Mouse (Mus musculus): ENCODE measurements around the gene Armc3. TPM values are rescaled to one million over a fixed set of nuclear protein-coding genes. Genes with fewer than 3 reads are reported as not detected.

The Armc3 gene
- polyA plus RNA-seq, 1 experiment, result not detected

DNA sequence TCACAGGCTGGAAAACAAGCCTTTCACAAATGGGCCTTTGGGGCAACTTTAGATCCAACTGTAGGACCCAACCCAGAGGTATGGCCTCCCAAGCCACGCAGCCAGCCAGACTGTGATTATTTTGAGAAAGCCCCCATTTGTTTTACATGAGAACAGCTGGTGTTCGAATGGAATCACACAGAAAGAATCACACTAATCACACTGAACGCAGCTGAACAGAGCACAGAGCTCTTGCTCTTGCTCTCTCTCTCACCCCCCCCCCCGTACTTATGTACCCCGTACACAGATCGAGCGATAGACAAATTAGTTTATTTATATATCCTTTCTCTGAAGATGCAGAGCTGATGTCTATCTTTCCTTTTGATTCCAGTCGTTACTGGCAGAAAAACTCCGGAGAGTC lies 123.3 kb downstream of the Armc3 start:
- Histone ChIP-seq H3K27me3 (ENCODE audit: control insufficient read depth, insufficient read depth, insufficient read length) (no peaks in the 10 kb centered on the region), H3K36me3 (ENCODE audit: control insufficient read depth, insufficient read depth) (no peaks in the 10 kb centered on the region), H3K4me3 (ENCODE audit: insufficient read depth, poor library complexity, severe bottlenecking) (no peak overlapping the region), H3K79me2 (ENCODE audit: control insufficient read depth, insufficient read depth) (no peaks in the 10 kb centered on the region), H3ac (ENCODE audit: control insufficient read depth, insufficient read length, low read depth) (no peak overlapping the region), H3K79me3 (ENCODE audit: low read depth) (no peaks in the 10 kb centered on the region)
- TF ChIP-seq MAX (IDR thresholded peaks at IDR 0.05) (no peak), FOSL1 (IDR thresholded peaks at IDR 0.05; ENCODE audit: insufficient read depth, low read length, poor library complexity, severe bottlenecking) (no peak), CTCF (IDR thresholded peaks at IDR 0.05; ENCODE audit: control insufficient read depth, insufficient read depth, insufficient read length) (no peak), MYOD1 (IDR thresholded peaks at IDR 0.05; ENCODE audit: control insufficient read depth, insufficient read length, low read depth) (no peak), MYOG (IDR thresholded peaks at IDR 0.05; ENCODE audit: control insufficient read depth, extremely low read depth, insufficient read length) (no peak), CEBPB (IDR thresholded peaks at IDR 0.05; ENCODE audit: low read depth) (no peak), USF1 (IDR thresholded peaks at IDR 0.05; ENCODE audit: low read depth) (no peak)

DNA sequence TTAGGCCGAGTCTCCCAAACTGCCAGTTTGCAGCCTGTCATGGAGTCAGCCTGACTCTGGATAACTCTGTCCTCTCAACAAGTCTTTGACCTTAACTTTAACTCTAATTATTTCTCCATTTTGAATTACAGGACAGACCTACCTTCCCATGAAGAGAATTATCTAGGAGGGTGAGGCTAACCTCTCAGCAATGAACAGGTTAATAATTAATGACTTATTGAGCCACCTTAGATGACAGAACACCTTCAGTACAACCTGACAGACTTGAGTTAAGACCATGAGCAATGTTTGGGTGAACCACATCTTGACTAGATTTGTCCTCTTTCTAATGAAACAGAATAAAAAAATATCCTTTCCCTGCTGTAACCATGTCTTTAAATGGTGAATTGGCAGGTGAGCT lies 127.3 kb downstream of the Armc3 start:
- no peaks in the 10 kb centered on the region for H3K36me3 ChIP-seq (ENCODE audit: control insufficient read depth, insufficient read depth)
- H3K27me3 ChIP-seq (ENCODE audit: control insufficient read depth, insufficient read depth, insufficient read length), result no peaks in the 10 kb centered on the region
- TF ChIP-seq USF1 (IDR thresholded peaks at IDR 0.05; ENCODE audit: low read depth), result no peak
- no peak for TF ChIP-seq CTCF (IDR thresholded peaks at IDR 0.05; ENCODE audit: control insufficient read depth, insufficient read depth, insufficient read length)
- no peak for TF ChIP-seq MAX (IDR thresholded peaks at IDR 0.05)
- TF ChIP-seq MYOG (IDR thresholded peaks at IDR 0.05; ENCODE audit: control insufficient read depth, extremely low read depth, insufficient read length), result no peak
- TF ChIP-seq MYOD1 (IDR thresholded peaks at IDR 0.05; ENCODE audit: control insufficient read depth, insufficient read length, low read depth), result no peak
- TF ChIP-seq FOSL1 (IDR thresholded peaks at IDR 0.05; ENCODE audit: insufficient read depth, low read length, poor library complexity, severe bottlenecking), result no peak
- no peak for TF ChIP-seq CEBPB (IDR thresholded peaks at IDR 0.05; ENCODE audit: low read depth)
- H3K79me3 ChIP-seq (ENCODE audit: low read depth), result no peaks in the 10 kb centered on the region
- no peaks in the 10 kb centered on the region for H3K79me2 ChIP-seq (ENCODE audit: control insufficient read depth, insufficient read depth)
- H3K4me3 ChIP-seq (ENCODE audit: insufficient read depth, poor library complexity, severe bottlenecking), result no peak overlapping the region
- H3ac ChIP-seq (ENCODE audit: control insufficient read depth, insufficient read length, low read depth), result no peak overlapping the region

DNA sequence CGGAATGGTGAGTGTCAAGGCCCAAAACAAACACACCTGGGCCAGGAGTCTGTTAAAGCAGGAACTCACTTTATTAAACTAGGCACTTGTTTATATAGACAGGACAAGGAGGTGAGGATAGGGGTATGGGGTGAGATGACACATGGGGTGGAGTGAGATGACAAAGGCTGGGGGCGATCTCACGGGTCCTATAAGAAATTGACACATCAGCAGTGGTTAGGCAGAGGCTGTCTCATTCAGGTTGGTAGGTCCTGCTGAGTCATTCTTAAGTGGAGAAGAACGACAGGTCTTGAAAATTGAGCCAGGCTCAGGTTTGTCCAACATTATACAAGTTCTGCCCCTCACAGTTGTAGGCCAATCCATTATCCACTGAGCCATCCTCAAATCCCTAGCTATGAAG lies 128.7 kb downstream of the Armc3 start:
- Histone ChIP-seq H3ac (ENCODE audit: control insufficient read depth, insufficient read length, low read depth) (no peak overlapping the region), H3K27me3 (ENCODE audit: control insufficient read depth, insufficient read depth, insufficient read length) (no peaks in the 10 kb centered on the region), H3K4me3 (ENCODE audit: insufficient read depth, poor library complexity, severe bottlenecking) (no peak overlapping the region), H3K36me3 (ENCODE audit: control insufficient read depth, insufficient read depth) (no peaks in the 10 kb centered on the region), H3K79me2 (ENCODE audit: control insufficient read depth, insufficient read depth) (no peaks in the 10 kb centered on the region), H3K79me3 (ENCODE audit: low read depth) (no peaks in the 10 kb centered on the region)
- TF ChIP-seq CEBPB (IDR thresholded peaks at IDR 0.05; ENCODE audit: low read depth) (no peak), MYOG (IDR thresholded peaks at IDR 0.05; ENCODE audit: control insufficient read depth, extremely low read depth, insufficient read length) (no peak), MYOD1 (IDR thresholded peaks at IDR 0.05; ENCODE audit: control insufficient read depth, insufficient read length, low read depth) (no peak), FOSL1 (IDR thresholded peaks at IDR 0.05; ENCODE audit: insufficient read depth, low read length, poor library complexity, severe bottlenecking) (no peak), CTCF (IDR thresholded peaks at IDR 0.05; ENCODE audit: control insufficient read depth, insufficient read depth, insufficient read length) (no peak), USF1 (IDR thresholded peaks at IDR 0.05; ENCODE audit: low read depth) (no peak), MAX (IDR thresholded peaks at IDR 0.05) (no peak)

DNA sequence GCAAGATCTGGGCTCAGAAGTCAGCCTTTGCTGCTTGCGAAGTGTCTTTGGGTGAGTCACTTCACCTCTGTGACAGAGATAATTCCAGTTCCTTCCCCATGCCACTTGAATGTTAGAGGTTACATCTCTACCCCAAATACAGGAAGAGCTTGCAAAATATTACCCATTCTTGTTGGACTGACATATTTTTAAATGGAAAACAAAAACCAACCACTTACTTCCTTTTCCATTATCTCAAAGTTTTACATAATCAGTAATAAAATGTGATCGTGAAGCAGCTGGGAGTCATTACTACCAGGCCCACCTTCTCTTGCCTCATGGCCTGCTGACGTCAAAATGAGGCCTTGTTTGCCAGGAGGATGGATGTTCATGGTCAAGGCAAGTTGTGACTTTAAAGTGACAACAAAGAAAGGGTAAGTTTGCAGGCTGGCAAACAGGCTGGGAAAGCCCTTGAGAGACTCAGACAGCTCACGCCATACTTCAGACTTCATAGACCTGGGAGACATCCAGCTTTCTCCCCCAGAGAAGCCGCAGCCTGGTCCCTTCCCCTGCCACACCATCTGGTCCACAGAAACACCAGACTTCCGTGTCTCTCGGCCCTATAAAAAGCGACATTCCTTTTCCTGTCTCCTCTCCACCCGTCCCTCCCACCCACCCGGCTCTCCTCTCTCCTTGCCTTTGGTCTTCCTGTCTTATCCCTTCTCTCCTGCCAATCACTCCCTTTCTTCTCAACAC lies 145.0 kb downstream of the Armc3 start:
- Histone ChIP-seq H3K79me3 (ENCODE audit: low read depth) (no peaks in the 10 kb centered on the region), H3K79me2 (ENCODE audit: control insufficient read depth, insufficient read depth) (no peaks in the 10 kb centered on the region), H3ac (ENCODE audit: control insufficient read depth, insufficient read length, low read depth) (no peak overlapping the region), H3K4me3 (ENCODE audit: insufficient read depth, poor library complexity, severe bottlenecking) (no peak overlapping the region), H3K27me3 (ENCODE audit: control insufficient read depth, insufficient read depth, insufficient read length) (no peaks in the 10 kb centered on the region), H3K36me3 (ENCODE audit: control insufficient read depth, insufficient read depth) (no peaks in the 10 kb centered on the region)
- TF ChIP-seq USF1 (IDR thresholded peaks at IDR 0.05; ENCODE audit: low read depth), result no peak

DNA sequence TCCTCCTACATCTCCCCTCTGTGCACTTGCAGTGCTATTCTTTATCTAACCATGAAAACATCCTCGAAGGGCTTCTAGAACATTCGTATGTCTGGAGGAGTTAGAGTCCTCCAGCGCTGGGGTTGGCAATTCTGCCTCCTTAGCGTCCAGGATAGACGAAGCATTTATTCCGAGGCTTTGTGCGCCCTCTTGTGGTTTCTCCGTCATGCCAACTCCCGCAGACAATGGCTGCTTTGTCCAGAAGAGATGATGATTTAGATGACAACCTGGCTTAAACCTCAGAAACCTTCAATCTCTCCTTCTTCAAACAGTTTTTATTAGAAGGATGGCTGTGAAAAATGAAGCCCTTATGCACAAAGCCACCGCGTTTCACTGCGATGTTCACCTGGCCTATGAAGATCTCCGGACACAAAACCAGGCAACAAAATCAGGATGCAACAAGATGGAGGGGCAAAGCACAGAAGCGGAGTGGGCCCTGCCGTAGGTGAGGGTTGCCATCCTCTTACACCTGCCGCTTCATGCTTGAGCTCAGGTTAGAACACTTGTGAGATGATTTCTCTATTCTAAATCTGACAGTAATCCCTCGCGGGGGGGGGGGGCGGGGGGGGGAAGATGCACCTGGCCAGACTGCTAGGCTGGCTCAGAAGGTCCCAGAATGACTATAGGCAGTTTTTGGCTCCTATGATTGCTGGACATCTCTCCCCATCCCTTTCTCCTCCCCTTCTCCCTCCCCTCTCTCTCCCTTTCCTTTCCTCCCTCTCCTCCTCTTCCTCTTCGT lies 145.7 kb downstream of the Armc3 start:
- Histone ChIP-seq H3K79me2 (ENCODE audit: control insufficient read depth, insufficient read depth) (no peaks in the 10 kb centered on the region), H3K36me3 (ENCODE audit: control insufficient read depth, insufficient read depth) (no peaks in the 10 kb centered on the region), H3K4me3 (ENCODE audit: insufficient read depth, poor library complexity, severe bottlenecking) (no peak overlapping the region), H3K79me3 (ENCODE audit: low read depth) (no peaks in the 10 kb centered on the region), H3ac (ENCODE audit: control insufficient read depth, insufficient read length, low read depth) (no peak overlapping the region), H3K27me3 (ENCODE audit: control insufficient read depth, insufficient read depth, insufficient read length) (no peaks in the 10 kb centered on the region)
- TF ChIP-seq MYOD1 (IDR thresholded peaks at IDR 0.05; ENCODE audit: control insufficient read depth, insufficient read length, low read depth) (no peak), MAX (IDR thresholded peaks at IDR 0.05) (no peak), CTCF (IDR thresholded peaks at IDR 0.05; ENCODE audit: control insufficient read depth, insufficient read depth, insufficient read length) (peak; percentile 50)

Measured in C2C12 (cell line).